Mouse (Mus musculus): ENCODE data around the gene Adam23. TPM values are rescaled to one million over a fixed set of nuclear protein-coding genes. Genes with fewer than 3 reads are reported as not detected.

Adam23 gene
- total and polyA plus RNA-seq, 2 experiments = 2.8 to 25.0 TPM

GRCm38 (mm10) chr1:63508801-63509200 is 63.1 kb downstream of the Adam23 start:
- Histone ChIP-seq H3K36me3 (ENCODE audit: control insufficient read depth, insufficient read depth, low read length) (no peaks in the 10 kb centered on the region), H3K9ac (ENCODE audit: low read depth, low read length) (no peak overlapping the region), H3K27me3 (ENCODE audit: control insufficient read depth, insufficient read depth, low read length) (no peaks in the 10 kb centered on the region), H3K4me3 (ENCODE audit: insufficient read depth, low read depth, low read length) (no peak overlapping the region), H3K4me1 (ENCODE audit: control insufficient read depth, insufficient read depth, low read length) (no peaks in the 10 kb centered on the region), H3K79me2 (ENCODE audit: control insufficient read depth, insufficient read depth, low read length) (no peaks in the 10 kb centered on the region), H3K27ac (replicated peaks; ENCODE audit: insufficient read depth, low read depth, low read length) (no peak overlapping the region)
- TF ChIP-seq CTCF (IDR thresholded peaks at IDR 0.05; ENCODE audit: low read depth, low read length) (no peak), POLR2A (IDR thresholded peaks at IDR 0.05; ENCODE audit: extremely low read depth, insufficient read depth, low read length) (no peak)
- DNase-seq (ENCODE audit: extremely low read depth, low read depth, low spot score) = no peak
- 66% methylated on average over 4 of the region's 4 CpGs for WGBS

- no peaks in the 10 kb centered on the region for H3K79me2 ChIP-seq (ENCODE audit: control insufficient read depth, insufficient read depth, low read length)
- no peaks in the 10 kb centered on the region for H3K4me1 ChIP-seq (ENCODE audit: control insufficient read depth, insufficient read depth, low read length)
- TF ChIP-seq POLR2A (IDR thresholded peaks at IDR 0.05; ENCODE audit: extremely low read depth, insufficient read depth, low read length) (no peak), CTCF (IDR thresholded peaks at IDR 0.05; ENCODE audit: low read depth, low read length) (no peak)
- no peaks in the 10 kb centered on the region for H3K27me3 ChIP-seq (ENCODE audit: control insufficient read depth, insufficient read depth, low read length)
- no peak overlapping the region for H3K27ac ChIP-seq (replicated peaks; ENCODE audit: insufficient read depth, low read depth, low read length)
- WGBS = 79% methylated on average over 3 of the region's 3 CpGs
- no peak overlapping the region for H3K9ac ChIP-seq (ENCODE audit: low read depth, low read length)
- DNase-seq (ENCODE audit: extremely low read depth, low read depth, low spot score) = no peak
- H3K4me3 ChIP-seq (ENCODE audit: insufficient read depth, low read depth, low read length) = no peak overlapping the region
- no peaks in the 10 kb centered on the region for H3K36me3 ChIP-seq (ENCODE audit: control insufficient read depth, insufficient read depth, low read length)
Measured at GRCm38 (mm10) chr1:63511416-63511815, 65.7 kb downstream of the Adam23 start.

- WGBS = 91% methylated on average over 11 of the region's 11 CpGs
- Histone ChIP-seq H3K4me1 (ENCODE audit: control insufficient read depth, insufficient read depth, low read length) (no peaks in the 10 kb centered on the region), H3K79me2 (ENCODE audit: control insufficient read depth, insufficient read depth, low read length) (no peaks in the 10 kb centered on the region), H3K27me3 (ENCODE audit: control insufficient read depth, insufficient read depth, low read length) (no peaks in the 10 kb centered on the region), H3K27ac (replicated peaks; ENCODE audit: insufficient read depth, low read depth, low read length) (no peak overlapping the region), H3K4me3 (ENCODE audit: insufficient read depth, low read depth, low read length) (no peak overlapping the region), H3K36me3 (ENCODE audit: control insufficient read depth, insufficient read depth, low read length) (no peaks in the 10 kb centered on the region), H3K9ac (ENCODE audit: low read depth, low read length) (no peak overlapping the region)
- DNase-seq (ENCODE audit: extremely low read depth, low read depth, low spot score) = no peak
- TF ChIP-seq CTCF (IDR thresholded peaks at IDR 0.05; ENCODE audit: low read depth, low read length) = no peak
- no peak for TF ChIP-seq POLR2A (IDR thresholded peaks at IDR 0.05; ENCODE audit: extremely low read depth, insufficient read depth, low read length)
Measured at GRCm38 (mm10) chr1:63517800-63518199, 72.1 kb downstream of the Adam23 start.

GRCm38 (mm10) chr1:63518814-63519213 is 73.1 kb downstream of the Adam23 start:
- H3K4me1 ChIP-seq (ENCODE audit: control insufficient read depth, insufficient read depth, low read length) = no peaks in the 10 kb centered on the region
- H3K9ac ChIP-seq (ENCODE audit: low read depth, low read length) = no peak overlapping the region
- no peaks in the 10 kb centered on the region for H3K27me3 ChIP-seq (ENCODE audit: control insufficient read depth, insufficient read depth, low read length)
- H3K4me3 ChIP-seq (ENCODE audit: insufficient read depth, low read depth, low read length) = no peak overlapping the region
- H3K79me2 ChIP-seq (ENCODE audit: control insufficient read depth, insufficient read depth, low read length) = no peaks in the 10 kb centered on the region
- no peak for DNase-seq (ENCODE audit: extremely low read depth, low read depth, low spot score)
- no peak overlapping the region for H3K27ac ChIP-seq (replicated peaks; ENCODE audit: insufficient read depth, low read depth, low read length)
- H3K36me3 ChIP-seq (ENCODE audit: control insufficient read depth, insufficient read depth, low read length) = no peaks in the 10 kb centered on the region
- TF ChIP-seq POLR2A (IDR thresholded peaks at IDR 0.05; ENCODE audit: extremely low read depth, insufficient read depth, low read length) = no peak
- TF ChIP-seq CTCF (IDR thresholded peaks at IDR 0.05; ENCODE audit: low read depth, low read length) = no peak
- WGBS = 75% methylated on average over 5 of the region's 5 CpGs

DNA sequence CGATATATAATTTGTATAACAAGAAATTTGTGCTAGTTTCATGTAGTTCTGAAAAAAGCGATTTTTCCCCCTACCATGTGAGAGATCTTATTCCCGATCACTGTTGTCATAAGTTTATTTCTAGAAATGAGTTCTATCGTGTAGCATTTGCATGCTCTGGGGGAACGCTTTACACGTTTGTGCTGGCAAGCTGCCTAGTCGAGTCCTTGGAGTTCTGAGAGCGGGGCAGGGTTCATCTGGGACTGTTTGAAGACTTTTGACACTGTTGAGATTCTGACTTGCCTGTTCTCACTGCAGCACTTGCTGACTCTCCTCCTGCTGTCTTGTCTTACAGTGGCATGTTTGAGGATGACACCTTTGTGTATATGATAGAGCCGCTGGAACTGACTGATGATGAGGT is 84.2 kb downstream of the Adam23 start:
- no peaks in the 10 kb centered on the region for H3K79me2 ChIP-seq (ENCODE audit: control insufficient read depth, insufficient read depth, low read length)
- TF ChIP-seq POLR2A (IDR thresholded peaks at IDR 0.05; ENCODE audit: extremely low read depth, insufficient read depth, low read length) = no peak
- no peak overlapping the region for H3K9ac ChIP-seq (ENCODE audit: low read depth, low read length)
- H3K27ac ChIP-seq (replicated peaks; ENCODE audit: insufficient read depth, low read depth, low read length) = no peak overlapping the region
- H3K27me3 ChIP-seq (ENCODE audit: control insufficient read depth, insufficient read depth, low read length) = no peaks in the 10 kb centered on the region
- H3K4me3 ChIP-seq (ENCODE audit: insufficient read depth, low read depth, low read length) = no peak overlapping the region
- no peak for DNase-seq (ENCODE audit: extremely low read depth, low read depth, low spot score)
- H3K36me3 ChIP-seq (ENCODE audit: control insufficient read depth, insufficient read depth, low read length) = no peaks in the 10 kb centered on the region
- WGBS = 80% methylated on average over 9 of the region's 9 CpGs
- H3K4me1 ChIP-seq (ENCODE audit: control insufficient read depth, insufficient read depth, low read length) = no peaks in the 10 kb centered on the region

DNA sequence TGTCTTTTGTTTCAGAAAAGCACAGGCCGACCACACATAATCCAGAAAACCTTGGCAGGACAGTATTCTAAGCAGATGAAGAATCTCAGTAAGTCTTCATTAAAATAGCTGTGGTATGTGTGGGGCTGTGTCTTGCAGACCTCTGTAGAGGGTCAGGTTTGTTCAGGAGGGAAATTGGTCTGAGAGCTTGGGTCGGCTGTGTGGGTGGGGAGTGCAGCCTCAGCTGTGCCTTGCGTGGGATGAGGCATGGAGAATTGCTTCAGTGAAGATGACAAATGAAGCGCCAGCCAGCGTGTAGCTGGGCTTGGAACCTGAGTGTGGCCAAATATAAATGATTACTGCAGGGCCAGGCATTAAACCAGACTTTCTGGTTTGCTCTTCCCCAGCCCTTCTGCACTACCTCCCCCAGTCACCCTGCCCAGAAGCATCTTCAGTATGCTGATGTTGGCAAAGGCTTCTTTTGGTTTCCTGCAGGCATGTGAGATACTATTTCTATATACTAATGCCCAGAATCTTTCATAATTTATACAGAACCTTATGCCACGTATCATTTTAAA is 88.7 kb downstream of the Adam23 start:
- Histone ChIP-seq H3K9ac (ENCODE audit: low read depth, low read length) (no peak overlapping the region), H3K27me3 (ENCODE audit: control insufficient read depth, insufficient read depth, low read length) (no peaks in the 10 kb centered on the region), H3K79me2 (ENCODE audit: control insufficient read depth, insufficient read depth, low read length) (no peaks in the 10 kb centered on the region), H3K36me3 (ENCODE audit: control insufficient read depth, insufficient read depth, low read length) (no peaks in the 10 kb centered on the region), H3K4me3 (ENCODE audit: insufficient read depth, low read depth, low read length) (no peak overlapping the region), H3K4me1 (ENCODE audit: control insufficient read depth, insufficient read depth, low read length) (no peaks in the 10 kb centered on the region), H3K27ac (replicated peaks; ENCODE audit: insufficient read depth, low read depth, low read length) (no peak overlapping the region)
- no peak for DNase-seq (ENCODE audit: extremely low read depth, low read depth, low spot score)
- WGBS = 78% methylated on average over 6 of the region's 6 CpGs
- TF ChIP-seq CTCF (IDR thresholded peaks at IDR 0.05; ENCODE audit: low read depth, low read length) = no peak
- no peak for TF ChIP-seq POLR2A (IDR thresholded peaks at IDR 0.05; ENCODE audit: extremely low read depth, insufficient read depth, low read length)

Measured in liver, adult 2 months (tissue).